Mouse (Mus musculus) midbrain, embryonic 11.5 days (tissue): ENCODE measurements around the gene Dap. TPM values are rescaled to one million over a fixed set of nuclear protein-coding genes. Genes with fewer than 3 reads are reported as not detected.

Experiments used
- ATAC-seq: fragments of 200-750 bp; cut with Nextera tagmentation; 2 replicates; pipeline ENCODE4 v1.8.0; 2017; ENCODE audit warnings: moderate TSS enrichment, moderate library complexity; ENCODE audit not compliant: low FRiP score
- DNase-seq: peaks from one replicate; pipeline ENCODE4 v3.0.0; 2015; ENCODE audit warnings: low spot score; ENCODE audit errors: missing footprints
- H3K27ac ChIP-seq: fragments of 300-500 bp; sonication (generic); 2 replicates; pipeline ENCODE4 v1.5.1; 2014; ENCODE audit warnings: low read depth, low read length
- H3K27me3 ChIP-seq: fragments of 300-500 bp; sonication (generic); 2 replicates; pipeline ENCODE4 v1.6.1; 2014; ENCODE audit warnings: mild to moderate bottlenecking, low read length, moderate library complexity, mixed read lengths; ENCODE audit not compliant: control insufficient read depth, insufficient read depth
- H3K36me3 ChIP-seq: fragments of 300-500 bp; sonication (generic); 2 replicates; pipeline ENCODE4 v1.6.1; 2014; ENCODE audit warnings: mild to moderate bottlenecking, low read length, moderate library complexity, mixed read lengths; ENCODE audit not compliant: control insufficient read depth, insufficient read depth
- H3K4me1 ChIP-seq: fragments of 300-500 bp; sonication (generic); 2 replicates; pipeline ENCODE4 v1.6.1; 2014; ENCODE audit warnings: low read length; ENCODE audit not compliant: control insufficient read depth, insufficient read depth
- H3K4me2 ChIP-seq: fragments of 300-500 bp; sonication (generic); 2 replicates; pipeline ENCODE4 v1.6.1; 2014; ENCODE audit warnings: mild to moderate bottlenecking, moderate library complexity
- H3K4me3 ChIP-seq: fragments of 300-500 bp; sonication (generic); 2 replicates; pipeline ENCODE4 v1.5.1; 2014; ENCODE audit warnings: low read depth, low read length
- H3K9ac ChIP-seq: fragments of 300-500 bp; sonication (generic); 2 replicates; pipeline ENCODE4 v1.6.1; 2014; ENCODE audit warnings: low read length
- H3K9me3 ChIP-seq: fragments of 300-500 bp; sonication (generic); 2 replicates; pipeline ENCODE4 v1.6.1; 2016; ENCODE audit warnings: low read length; ENCODE audit not compliant: control insufficient read depth
- WGBS: fragments of 180-500 bp; shearing (Covaris S2); extraction: QIAGEN DNeasy Blood & Tissue Kit; methylation state at CpG from one replicate; pipeline ENCODE4 v1.1.7; 2014; 5-methylcytosine and 5-hydroxymethylcytosine counted together
- polyA plus RNA-seq: library from polyadenylated mRNA; unstranded; fragments of >200 nt; fragmentation: Nextera tagmentation; extraction: Ambion mirVana; gene quantifications from 2 replicates; pipeline ENCODE4 v1.2.1, GENCODE M21; 2014

The Dap gene
- polyA plus RNA-seq, 1 experiment from 2014 or later: 40.3 TPM

DNA sequence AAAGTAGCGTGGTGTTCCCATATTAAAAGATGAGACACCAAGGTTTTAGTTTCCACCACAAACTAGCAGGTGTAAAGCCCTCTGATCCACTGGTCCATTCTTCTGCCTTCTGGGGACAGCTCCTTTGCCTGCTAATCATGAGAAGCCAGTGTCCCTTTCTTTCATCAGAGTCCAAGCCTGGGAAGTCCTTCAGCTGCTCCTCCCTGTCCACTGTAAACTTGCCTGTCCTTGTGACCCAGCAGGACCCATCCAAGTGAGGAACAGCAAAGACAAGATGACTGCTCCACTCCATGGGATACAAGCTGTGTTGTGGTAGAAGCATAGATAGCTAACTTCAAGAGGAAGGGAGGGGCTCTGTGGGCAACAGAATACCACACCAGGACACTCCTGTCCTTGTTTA is 8.9 kb downstream of the Dap start:
- Histone ChIP-seq H3K9me3 (no peaks in the 10 kb centered on the region), H3K4me2 (no peak overlapping the region), H3K36me3 (no peaks in the 10 kb centered on the region), H3K4me3 (no peak overlapping the region), H3K9ac (no peak overlapping the region), H3K27me3 (no peaks in the 10 kb centered on the region), H3K27ac (no peak overlapping the region), H3K4me1 (no peaks in the 10 kb centered on the region)
- DNase-seq (no peak), ATAC-seq (no peak)
- 85% methylated on average over 1 of the region's 1 CpGs for WGBS

DNA sequence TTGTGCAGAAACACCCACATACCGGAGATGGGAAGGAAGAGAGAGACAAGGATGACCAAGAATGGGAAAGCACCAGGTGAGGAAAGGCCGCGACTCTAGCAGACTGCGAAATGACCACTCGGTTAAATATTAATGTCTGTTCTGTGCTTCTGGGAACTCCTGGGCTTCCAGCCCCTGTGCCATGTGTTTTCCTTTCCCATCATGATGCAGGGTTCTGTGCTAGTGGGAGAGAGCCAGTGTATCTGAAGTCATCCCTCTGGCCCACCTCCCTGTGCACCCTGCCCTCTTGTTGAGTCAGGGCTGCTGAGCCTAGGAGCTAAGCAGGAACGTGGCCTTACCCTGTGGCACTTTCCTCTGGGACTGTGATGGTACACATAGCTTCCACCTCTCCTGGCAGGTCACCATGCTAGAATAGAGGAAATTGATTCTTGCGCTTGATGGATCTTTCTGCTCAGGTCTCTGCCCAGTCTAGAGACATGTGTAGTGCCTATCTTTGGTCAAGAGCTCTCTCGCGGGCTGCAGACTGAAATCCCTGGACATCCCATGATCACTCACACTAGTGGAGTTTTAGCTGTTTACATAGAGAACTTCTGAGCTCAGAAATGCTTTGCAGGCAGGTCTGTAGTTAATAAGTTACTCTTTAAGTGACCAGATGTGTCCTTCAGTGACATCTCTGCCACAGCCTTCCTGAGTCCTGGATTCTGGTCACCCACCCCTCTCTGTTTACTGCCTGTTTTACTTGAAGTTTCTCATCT is 11.9 kb downstream of the Dap start:
- ATAC-seq (no peak), DNase-seq (no peak)
- Histone ChIP-seq H3K4me3 (no peak overlapping the region), H3K9ac (no peak overlapping the region), H3K27ac (no peak overlapping the region), H3K36me3 (no peaks in the 10 kb centered on the region), H3K4me1 (no peaks in the 10 kb centered on the region), H3K27me3 (no peaks in the 10 kb centered on the region), H3K9me3 (no peaks in the 10 kb centered on the region), H3K4me2 (no peak overlapping the region)
- 93% methylated on average over 9 of the region's 9 CpGs for WGBS

DNA sequence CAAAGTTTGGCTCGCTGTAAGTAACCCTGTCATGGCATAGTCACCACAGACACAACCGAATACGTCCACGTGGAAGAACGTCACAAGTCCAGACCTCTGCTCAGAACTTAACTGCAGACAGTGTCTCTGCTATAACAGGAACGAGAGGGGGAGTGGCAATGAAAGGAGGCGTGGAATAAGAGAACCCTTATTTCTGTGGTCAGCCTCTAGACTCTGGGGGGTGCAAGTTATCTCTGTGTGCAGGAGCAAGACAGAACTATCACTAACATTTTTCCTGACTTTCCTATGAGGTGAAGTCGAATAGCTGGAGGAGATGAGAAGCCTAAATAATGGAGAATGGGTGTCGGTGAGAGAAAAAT is 12.4 kb downstream of the Dap start:
- Histone ChIP-seq H3K9me3 (no peaks in the 10 kb centered on the region), H3K4me3 (no peak overlapping the region), H3K27ac (no peak overlapping the region), H3K4me2 (no peak overlapping the region), H3K36me3 (no peaks in the 10 kb centered on the region), H3K9ac (no peak overlapping the region), H3K27me3 (no peaks in the 10 kb centered on the region), H3K4me1 (no peaks in the 10 kb centered on the region)
- ATAC-seq (no peak), DNase-seq (no peak)
- 94% methylated on average over 9 of the region's 9 CpGs for WGBS

DNA sequence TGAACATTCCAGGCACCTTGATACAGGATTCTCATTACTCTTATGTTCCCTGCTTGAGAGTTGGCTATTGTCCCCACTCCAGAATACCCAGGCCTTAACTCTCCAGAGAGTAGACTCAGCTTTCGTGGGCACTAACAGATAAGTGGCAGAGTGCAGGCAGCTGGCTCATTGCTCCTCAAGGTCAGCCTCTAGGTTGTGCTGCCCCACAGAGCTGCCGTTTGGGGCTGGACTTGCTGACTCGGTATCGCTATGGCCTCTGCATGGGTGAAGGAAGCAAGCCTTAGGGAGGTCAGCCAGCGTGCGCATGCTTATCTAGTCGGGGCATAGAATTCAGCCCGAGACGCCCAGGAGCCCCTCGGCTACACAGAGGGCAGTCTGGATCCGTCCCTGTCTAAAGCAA is 13.3 kb downstream of the Dap start:
- DNase-seq (no peak), ATAC-seq (no peak)
- H3K27me3 ChIP-seq: no peaks in the 10 kb centered on the region
- H3K27ac ChIP-seq: no peak overlapping the region
- no peak overlapping the region for H3K4me2 ChIP-seq
- H3K9me3 ChIP-seq: no peaks in the 10 kb centered on the region
- H3K4me1 ChIP-seq: no peaks in the 10 kb centered on the region
- 87% methylated on average over 11 of the region's 11 CpGs for WGBS
- H3K4me3 ChIP-seq: no peak overlapping the region
- H3K9ac ChIP-seq: no peak overlapping the region
- H3K36me3 ChIP-seq: no peaks in the 10 kb centered on the region

DNA sequence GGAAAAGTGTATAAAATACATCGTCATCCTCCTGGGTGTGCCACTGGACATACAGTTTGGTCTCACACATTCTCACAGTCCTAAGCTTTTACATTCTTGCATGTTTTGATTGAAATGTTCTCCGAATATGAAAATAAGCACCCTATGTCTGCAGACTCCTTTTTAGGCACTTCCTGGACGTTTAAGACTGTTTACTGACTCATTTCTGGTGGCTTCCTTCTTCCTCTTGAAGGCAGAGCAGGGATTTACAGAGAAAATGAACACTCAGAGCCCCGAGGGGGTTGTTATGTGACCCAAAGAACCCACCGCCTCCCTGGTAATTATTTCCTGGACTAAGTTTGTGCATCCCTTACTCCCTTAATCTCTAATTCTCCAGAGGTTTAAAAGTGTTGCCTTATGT is 13.8 kb downstream of the Dap start:
- no peak for DNase-seq
- H3K27me3 ChIP-seq: no peaks in the 10 kb centered on the region
- H3K4me1 ChIP-seq: no peaks in the 10 kb centered on the region
- no peak overlapping the region for H3K4me3 ChIP-seq
- 81% methylated on average over 5 of the region's 5 CpGs for WGBS
- no peaks in the 10 kb centered on the region for H3K36me3 ChIP-seq
- no peak overlapping the region for H3K27ac ChIP-seq
- H3K9me3 ChIP-seq: no peaks in the 10 kb centered on the region
- H3K9ac ChIP-seq: no peak overlapping the region
- ATAC-seq: no peak
- no peak overlapping the region for H3K4me2 ChIP-seq

DNA sequence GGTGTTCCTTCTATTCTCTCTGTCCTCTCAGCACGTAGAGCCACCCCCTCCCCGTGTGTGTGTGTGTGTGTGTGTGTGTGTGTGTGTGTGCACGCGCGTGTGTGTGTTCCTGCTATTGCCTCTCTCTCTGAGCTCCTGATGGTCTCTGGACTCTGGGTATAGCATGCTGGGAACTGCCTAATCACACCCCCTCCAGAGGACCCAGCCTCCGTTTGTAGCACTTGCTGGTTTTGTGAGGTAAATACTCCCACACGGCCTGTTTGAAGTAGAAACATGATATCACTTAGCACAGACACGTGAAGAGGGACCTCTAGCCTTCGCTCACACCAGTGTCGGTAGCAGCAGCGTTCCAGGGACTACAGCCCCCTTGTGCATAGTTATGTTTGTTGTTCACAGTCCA is 14.5 kb downstream of the Dap start:
- ATAC-seq: no peak

DNA sequence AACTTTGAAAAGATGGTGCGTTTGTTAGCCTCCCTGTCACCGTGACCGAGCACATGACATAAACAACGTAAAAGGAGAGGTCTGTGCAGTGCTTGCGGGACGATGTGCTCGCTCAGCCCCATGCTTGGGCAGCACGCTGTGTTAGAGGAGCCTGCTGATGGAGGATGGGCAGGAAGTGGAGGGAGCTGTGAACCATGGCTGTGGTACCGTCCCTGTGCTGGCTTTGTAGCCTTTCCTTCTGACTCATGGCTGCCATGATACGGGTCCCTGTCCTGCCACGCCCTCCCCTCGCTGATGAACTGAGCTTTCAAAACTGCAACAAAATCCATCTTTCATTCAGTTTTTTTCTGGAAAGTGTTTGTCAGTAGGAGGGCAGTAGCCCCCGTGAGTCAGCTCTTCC is 15.6 kb downstream of the Dap start:
- Histone ChIP-seq H3K4me1 (no peaks in the 10 kb centered on the region), H3K9me3 (no peaks in the 10 kb centered on the region), H3K9ac (no peak overlapping the region), H3K4me2 (no peak overlapping the region), H3K27ac (no peak overlapping the region), H3K4me3 (no peak overlapping the region), H3K27me3 (no peaks in the 10 kb centered on the region), H3K36me3 (no peaks in the 10 kb centered on the region)
- WGBS: 93% methylated on average over 13 of the region's 13 CpGs
- DNase-seq: no peak
- no peak for ATAC-seq

More for the DNA sequence above, 14.5 kb downstream of the Dap start:
- H3K9me3 ChIP-seq: no peaks in the 10 kb centered on the region
- H3K27me3 ChIP-seq: no peaks in the 10 kb centered on the region
- no peak for DNase-seq
- no peaks in the 10 kb centered on the region for H3K4me1 ChIP-seq
- H3K36me3 ChIP-seq: no peaks in the 10 kb centered on the region
- no peak overlapping the region for H3K4me3 ChIP-seq
- H3K9ac ChIP-seq: no peak overlapping the region
- no peak overlapping the region for H3K4me2 ChIP-seq
- no peak overlapping the region for H3K27ac ChIP-seq
- 84% methylated on average over 11 of the region's 11 CpGs for WGBS

DNA sequence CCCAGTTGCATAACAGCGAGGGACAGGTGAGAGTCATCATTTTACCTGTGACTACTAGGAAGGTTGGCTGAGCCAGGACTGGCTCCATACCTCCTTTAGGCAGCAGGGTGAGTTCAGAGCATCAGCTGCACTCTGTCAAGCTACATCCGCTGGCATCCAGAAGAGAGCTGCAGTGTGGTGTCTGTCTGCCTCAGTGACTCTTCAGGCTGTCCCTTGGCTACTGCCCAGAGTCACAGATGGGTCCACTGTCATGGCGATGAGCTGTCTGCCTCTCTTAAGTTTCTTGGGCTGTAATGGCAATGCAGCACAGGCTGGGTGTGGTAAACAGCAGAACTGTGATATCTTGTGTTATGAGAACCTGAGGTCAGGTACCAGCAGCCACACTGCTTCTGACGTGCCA is 16.1 kb downstream of the Dap start:
- Histone ChIP-seq H3K9me3 (no peaks in the 10 kb centered on the region), H3K4me2 (no peak overlapping the region), H3K27me3 (no peaks in the 10 kb centered on the region), H3K4me1 (no peaks in the 10 kb centered on the region), H3K4me3 (no peak overlapping the region), H3K36me3 (no peaks in the 10 kb centered on the region), H3K9ac (no peak overlapping the region), H3K27ac (no peak overlapping the region)
- ATAC-seq: no peak
- no peak for DNase-seq
- WGBS: 92% methylated on average over 4 of the region's 4 CpGs

DNA sequence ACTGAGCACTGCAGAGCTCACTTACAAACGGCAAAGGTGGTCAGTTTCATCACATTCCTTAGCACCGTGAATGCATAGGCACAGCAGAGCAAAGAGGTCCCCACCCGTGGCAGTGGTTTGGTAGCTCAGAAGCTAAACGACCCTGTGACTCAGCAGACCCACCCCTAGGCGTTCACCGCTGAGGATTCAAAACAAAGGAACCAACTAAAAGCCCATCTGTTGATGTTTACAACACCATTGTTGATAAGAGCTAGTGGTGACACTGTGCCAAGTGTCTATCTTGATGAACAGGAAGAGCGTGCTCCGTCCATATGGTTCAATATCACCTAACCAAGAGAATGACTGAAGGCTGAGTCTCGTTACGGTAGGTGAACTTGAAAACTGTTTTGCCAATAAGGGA is 19.1 kb downstream of the Dap start:
- no peak for ATAC-seq
- Histone ChIP-seq H3K27ac (no peak overlapping the region), H3K9ac (no peak overlapping the region), H3K4me1 (no peaks in the 10 kb centered on the region), H3K4me3 (no peak overlapping the region), H3K4me2 (no peak overlapping the region), H3K27me3 (no peaks in the 10 kb centered on the region), H3K36me3 (no peaks in the 10 kb centered on the region), H3K9me3 (no peaks in the 10 kb centered on the region)
- 89% methylated on average over 10 of the region's 10 CpGs for WGBS
- DNase-seq: no peak
